Mouse (Mus musculus): ENCODE data around the gene Tram2.

DNA sequence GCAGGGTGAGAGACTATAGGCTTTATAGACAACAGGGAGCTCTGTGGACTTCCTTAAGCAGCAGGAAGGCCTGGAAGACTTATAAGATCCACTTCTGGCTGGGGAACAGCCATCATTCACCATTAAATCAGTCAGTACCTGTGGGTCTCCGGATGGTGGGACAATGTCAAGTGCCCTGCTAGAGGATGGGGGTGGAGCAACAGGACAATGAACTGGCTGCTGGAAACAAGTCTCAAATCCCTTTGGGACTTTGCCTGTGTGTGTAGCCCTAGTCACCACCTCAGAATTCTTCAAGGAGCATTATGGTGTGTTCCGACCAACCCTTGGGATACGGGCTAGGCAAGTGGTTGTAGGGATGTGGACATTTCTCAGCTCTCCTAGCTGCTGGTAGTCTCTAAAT, 55.9 kb downstream of the Tram2 start:
- TF ChIP-seq CTCF (IDR thresholded peaks at IDR 0.05; ENCODE audit: control insufficient read depth, insufficient read depth, insufficient read length) (no peak), MYOD1 (IDR thresholded peaks at IDR 0.05; ENCODE audit: control insufficient read depth, insufficient read length, low read depth) (no peak), MYOG (IDR thresholded peaks at IDR 0.05; ENCODE audit: control insufficient read depth, extremely low read depth, insufficient read length) (no peak), USF1 (IDR thresholded peaks at IDR 0.05; ENCODE audit: low read depth) (no peak), MAX (IDR thresholded peaks at IDR 0.05) (no peak), CEBPB (IDR thresholded peaks at IDR 0.05; ENCODE audit: low read depth) (no peak), FOSL1 (IDR thresholded peaks at IDR 0.05; ENCODE audit: insufficient read depth, low read length, poor library complexity, severe bottlenecking) (no peak)

All from C2C12 (cell line).